Mouse (Mus musculus): ENCODE data around the gene Ushbp1. TPM values are rescaled to one million over a fixed set of nuclear protein-coding genes. Genes with fewer than 3 reads are reported as not detected.

Gene Ushbp1
- polyA plus RNA-seq, 1 experiment: 7.8 TPM

- 15% methylated on average over 5 of the region's 5 CpGs for WGBS
- Histone ChIP-seq H3K27me3 (ENCODE audit: control insufficient read depth, insufficient read depth, low read length) (no peaks in the 10 kb centered on the region), H3K4me3 (ENCODE audit: low read depth, low read length) (peak overlapping the region; percentile 72; the same call in 1 of the 2 replicates), H3K36me3 (ENCODE audit: control insufficient read depth, insufficient read depth, low read length) (peaks cover 28% of the 10 kb centered on the region), H3K4me1 (ENCODE audit: control insufficient read depth, insufficient read depth, insufficient read length, low read length) (peaks cover 17% of the 10 kb centered on the region), H3K27ac (ENCODE audit: insufficient read depth, low read depth, low read length) (no peak overlapping the region)
- TF ChIP-seq POLR2A (IDR thresholded peaks at IDR 0.05; ENCODE audit: low read depth, low read length): no peak
- no peak for TF ChIP-seq CTCF (IDR thresholded peaks at IDR 0.05; ENCODE audit: extremely low read depth, insufficient read length, insufficient replicate concordance, low read depth, low read length)
These were observed 24.8 kb downstream of the Ushbp1 start for GRCm38 (mm10) chr8:71370711-71371235.

- Histone ChIP-seq H3K27ac (ENCODE audit: insufficient read depth, low read depth, low read length) (no peak overlapping the region), H3K27me3 (ENCODE audit: control insufficient read depth, insufficient read depth, low read length) (no peaks in the 10 kb centered on the region), H3K36me3 (ENCODE audit: control insufficient read depth, insufficient read depth, low read length) (peaks cover 16% of the 10 kb centered on the region), H3K4me3 (ENCODE audit: low read depth, low read length) (no peak overlapping the region), H3K4me1 (ENCODE audit: control insufficient read depth, insufficient read depth, insufficient read length, low read length) (peaks cover 7% of the 10 kb centered on the region)
- TF ChIP-seq CTCF (IDR thresholded peaks at IDR 0.05; ENCODE audit: extremely low read depth, insufficient read length, insufficient replicate concordance, low read depth, low read length) (no peak), POLR2A (IDR thresholded peaks at IDR 0.05; ENCODE audit: low read depth, low read length) (no peak)
- WGBS: 92% methylated on average over 10 of the region's 10 CpGs
These were observed 26.4 kb downstream of the Ushbp1 start for GRCm38 (mm10) chr8:71369040-71369718.

- Histone ChIP-seq H3K27ac (ENCODE audit: insufficient read depth, low read depth, low read length) (no peak overlapping the region), H3K4me3 (ENCODE audit: low read depth, low read length) (no peak overlapping the region), H3K27me3 (ENCODE audit: control insufficient read depth, insufficient read depth, low read length) (no peaks in the 10 kb centered on the region), H3K36me3 (ENCODE audit: control insufficient read depth, insufficient read depth, low read length) (peaks cover 10% of the 10 kb centered on the region), H3K4me1 (ENCODE audit: control insufficient read depth, insufficient read depth, insufficient read length, low read length) (peaks cover 7% of the 10 kb centered on the region)
- TF ChIP-seq CTCF (IDR thresholded peaks at IDR 0.05; ENCODE audit: extremely low read depth, insufficient read length, insufficient replicate concordance, low read depth, low read length) (no peak), POLR2A (IDR thresholded peaks at IDR 0.05; ENCODE audit: low read depth, low read length) (no peak)
These were observed 27.2 kb downstream of the Ushbp1 start for GRCm38 (mm10) chr8:71368366-71368765.

GRCm38 (mm10) chr8:71367529-71368176 lies 27.9 kb downstream of the Ushbp1 start:
- Histone ChIP-seq H3K27me3 (ENCODE audit: control insufficient read depth, insufficient read depth, low read length) (no peaks in the 10 kb centered on the region), H3K27ac (ENCODE audit: insufficient read depth, low read depth, low read length) (peak overlapping the region; percentile 57), H3K4me3 (ENCODE audit: low read depth, low read length) (peak overlapping the region; percentile 69), H3K4me1 (ENCODE audit: control insufficient read depth, insufficient read depth, insufficient read length, low read length) (peaks cover 13% of the 10 kb centered on the region), H3K36me3 (ENCODE audit: control insufficient read depth, insufficient read depth, low read length) (peaks cover 6% of the 10 kb centered on the region; the same call in 1 of the 2 replicates)
- 22% methylated on average over 17 of the region's 17 CpGs for WGBS
- TF ChIP-seq POLR2A (IDR thresholded peaks at IDR 0.05; ENCODE audit: low read depth, low read length) (no peak), CTCF (IDR thresholded peaks at IDR 0.05; ENCODE audit: extremely low read depth, insufficient read length, insufficient replicate concordance, low read depth, low read length) (no peak)

- Histone ChIP-seq H3K27ac (ENCODE audit: insufficient read depth, low read depth, low read length) (peak within 1 kb of the TSS; percentile 92), H3K27me3 (ENCODE audit: control insufficient read depth, insufficient read depth, low read length) (no peaks in the 10 kb centered on the region), H3K4me3 (ENCODE audit: low read depth, low read length) (peak within 1 kb of the TSS; percentile 69), H3K4me1 (ENCODE audit: control insufficient read depth, insufficient read depth, insufficient read length, low read length) (peaks cover 13% of the 10 kb centered on the region), H3K36me3 (ENCODE audit: control insufficient read depth, insufficient read depth, low read length) (peaks cover 5% of the 10 kb centered on the region; the same call in 1 of the 2 replicates)
- under 1% methylated on average over 56 of the region's 56 CpGs for WGBS
- no peak for TF ChIP-seq CTCF (IDR thresholded peaks at IDR 0.05; ENCODE audit: extremely low read depth, insufficient read length, insufficient replicate concordance, low read depth, low read length)
- TF ChIP-seq POLR2A (IDR thresholded peaks at IDR 0.05; ENCODE audit: low read depth, low read length): peak; percentile 68
These were observed 28.7 kb downstream of the Ushbp1 start, which contains the start of gene Use1 for GRCm38 (mm10) chr8:71366771-71367528. TSS of gene Use1 (plus strand) at chr8:71366848.

- no peak for TF ChIP-seq CTCF (IDR thresholded peaks at IDR 0.05; ENCODE audit: extremely low read depth, insufficient read length, insufficient replicate concordance, low read depth, low read length)
- TF ChIP-seq POLR2A (IDR thresholded peaks at IDR 0.05; ENCODE audit: low read depth, low read length): no peak
- Histone ChIP-seq H3K4me3 (ENCODE audit: low read depth, low read length) (no peak overlapping the region), H3K4me1 (ENCODE audit: control insufficient read depth, insufficient read depth, insufficient read length, low read length) (peaks cover 3% of the 10 kb centered on the region; the same call in 1 of the 2 replicates), H3K36me3 (ENCODE audit: control insufficient read depth, insufficient read depth, low read length) (peaks cover 59% of the 10 kb centered on the region), H3K27ac (ENCODE audit: insufficient read depth, low read depth, low read length) (no peak overlapping the region), H3K27me3 (ENCODE audit: control insufficient read depth, insufficient read depth, low read length) (no peaks in the 10 kb centered on the region)
- 93% methylated on average over 3 of the region's 3 CpGs for WGBS
These were observed 37.6 kb downstream of the Ushbp1 start for GRCm38 (mm10) chr8:71358026-71358425.
